Mouse (Mus musculus) activated CD4-positive, CD25-positive, alpha-beta regulatory T cell, adult 4 months (primary cell): ENCODE measurements around the gene Polr1e. TPM values are rescaled to one million over a fixed set of nuclear protein-coding genes. Genes with fewer than 3 reads are reported as not detected.
"Not testable (repeated sequence)": the region's sequence is repeated elsewhere in the genome, so short reads cannot be mapped to it uniquely, and the experiment has no call there.

Experiments
- ATAC-seq: one replicate; pipeline ENCODE4 v1.8.0; 2017
- polyA plus RNA-seq, 2 experiments: library from polyadenylated mRNA; unstranded; fragments of 100-300 nt; shearing (Covaris generic); gene quantifications; one replicate each; pipeline ENCODE4 v1.2.1; 2017

Gene Polr1e
- polyA plus RNA-seq, result 10 to 100 TPM; 39.7 to 56.8 TPM

- ATAC-seq, result peak; percentile 94
These were observed at the start of gene Polr1e for GRCm38 (mm10) chr4:45018452-45018980. Gene Polr1e, plus strand, starts transcription at chr4:45018583.

DNA sequence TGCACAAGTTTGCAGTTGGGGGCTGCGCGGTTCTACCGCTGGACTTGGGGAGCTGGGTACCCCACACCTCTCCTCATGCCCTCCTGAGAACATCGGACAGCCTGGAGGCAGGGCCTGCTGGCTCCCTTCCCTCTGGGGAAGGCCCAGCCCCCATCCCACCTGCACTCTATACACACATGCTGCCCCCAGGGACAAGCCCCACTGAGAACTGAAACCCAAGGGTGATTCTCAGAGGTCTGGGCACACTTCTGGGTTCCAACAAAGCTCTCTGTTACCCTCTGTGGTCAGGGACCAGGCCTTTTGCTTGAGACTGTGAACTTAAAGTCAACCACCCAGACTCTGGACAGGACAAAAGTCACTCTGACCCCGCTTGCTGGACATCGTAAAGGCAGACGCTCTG, 48.3 kb upstream of the Polr1e start:
- ATAC-seq, result no peak

DNA sequence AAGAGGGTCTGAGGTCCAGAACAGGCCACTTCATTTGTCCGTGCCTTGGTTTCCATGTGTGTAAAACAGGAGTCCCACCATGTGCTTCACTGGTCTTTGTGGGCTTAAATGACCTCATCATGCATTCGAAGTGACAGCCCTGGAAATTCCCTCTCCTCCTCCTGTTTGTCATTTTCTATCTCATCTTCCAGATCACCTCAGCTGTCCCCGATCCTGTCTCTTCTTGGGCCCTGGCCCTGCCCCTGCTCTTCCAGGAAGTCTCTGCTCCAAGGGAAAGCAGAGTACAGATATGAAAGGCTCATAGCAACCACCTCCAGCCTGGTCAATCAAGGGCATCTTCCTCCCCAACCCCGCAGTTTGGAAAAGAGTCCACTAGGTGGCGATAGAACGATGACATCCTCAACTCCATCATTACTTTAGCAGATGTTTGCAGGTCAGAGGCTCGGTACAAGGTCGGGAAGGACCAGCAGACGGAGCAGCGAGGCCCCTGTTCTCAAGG, 47.7 kb upstream of the Polr1e start:
- ATAC-seq, result peak; percentile 25

DNA sequence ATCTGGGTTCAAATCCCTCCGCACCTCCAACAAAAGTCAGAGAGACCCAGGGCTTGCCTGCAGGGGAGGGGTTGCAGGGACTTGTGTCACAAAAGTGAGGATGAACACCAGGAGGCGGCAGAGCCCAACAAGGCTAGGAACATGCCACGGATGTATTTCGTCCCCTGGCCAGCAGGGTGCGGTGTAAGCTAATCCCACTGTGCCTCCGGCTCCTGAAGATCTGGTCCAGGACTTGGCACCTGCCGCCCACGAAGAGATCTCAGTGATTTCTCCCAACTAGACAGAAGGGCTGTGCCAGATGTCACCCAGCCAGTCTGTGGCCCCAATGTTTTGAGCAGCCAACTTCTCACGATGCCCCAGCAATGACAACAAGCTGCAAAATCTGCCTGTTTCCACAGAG, 44.9 kb upstream of the Polr1e start:
- peak; percentile 97 for ATAC-seq

- ATAC-seq, result peak; percentile 13
These were observed 44.5 kb upstream of the Polr1e start for GRCm38 (mm10) chr4:44973871-44974270.

- ATAC-seq, result no peak
These were observed 44.1 kb upstream of the Polr1e start for GRCm38 (mm10) chr4:44974331-44974730.

DNA sequence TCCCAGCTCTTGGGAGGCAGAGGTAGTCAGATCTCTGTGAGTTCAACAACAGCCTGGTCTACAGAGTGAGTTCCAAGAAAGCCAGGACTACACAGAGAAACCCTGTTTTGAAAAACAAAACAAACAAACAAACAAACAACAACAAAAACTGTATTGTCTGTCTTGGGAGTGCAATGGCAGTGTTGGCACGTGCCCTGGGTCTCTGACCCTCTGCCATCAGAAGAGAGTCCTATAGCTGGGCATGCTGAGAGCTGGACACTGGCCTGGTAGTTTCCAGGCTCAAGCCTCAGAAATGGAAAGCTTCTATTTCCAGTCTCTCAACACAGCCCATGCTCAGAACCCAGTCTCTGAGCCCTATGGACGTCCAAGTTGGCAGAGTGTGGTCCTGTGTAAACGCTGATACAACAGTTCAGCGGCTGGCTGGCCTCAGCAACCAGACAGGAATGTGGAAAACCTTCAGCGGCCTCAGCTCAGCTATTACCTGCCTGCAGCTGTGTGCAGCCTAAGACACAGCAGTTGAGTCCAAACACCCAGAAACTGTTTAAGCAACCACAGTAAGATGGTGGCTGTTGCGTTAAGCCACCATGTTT, 42.3 kb upstream of the Polr1e start:
- no peak for ATAC-seq

DNA sequence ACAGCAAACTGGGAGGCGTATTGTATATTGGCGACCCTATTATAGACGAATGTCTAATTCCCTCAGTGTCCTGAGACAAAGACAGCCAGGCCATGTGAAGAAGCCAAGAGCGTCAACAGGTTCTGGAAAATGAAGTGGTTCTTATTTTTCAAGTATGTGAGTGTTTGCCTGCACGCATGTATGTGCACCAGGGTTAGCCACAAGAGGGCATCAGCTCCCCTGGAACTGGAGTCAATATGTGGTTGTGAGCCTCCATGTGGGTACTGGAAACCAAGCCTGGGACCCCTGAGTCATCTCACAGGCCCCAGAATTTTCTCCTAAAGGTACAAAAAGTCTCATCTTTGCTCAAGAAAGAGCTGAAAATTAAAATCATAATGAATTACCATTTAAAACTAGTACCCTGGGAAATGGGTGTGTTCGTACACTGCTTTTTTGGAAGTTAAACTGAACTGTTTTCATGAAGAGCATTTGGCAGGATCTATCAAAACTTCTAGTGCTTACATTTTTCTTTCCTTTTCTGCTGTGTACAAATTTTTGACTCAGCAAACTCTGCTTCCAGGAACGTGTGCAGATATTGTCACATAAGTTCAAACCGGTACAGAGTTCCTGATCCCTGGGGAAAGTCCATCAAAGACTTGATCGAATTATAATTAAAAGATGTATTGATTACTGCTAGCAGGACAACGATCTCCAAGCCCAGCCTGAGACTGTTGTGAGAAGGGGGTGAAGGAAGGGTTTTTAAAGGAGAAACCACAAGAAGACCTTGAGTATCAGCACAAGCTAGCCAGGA, 41.3 kb upstream of the Polr1e start:
- no peak for ATAC-seq

- no peak for ATAC-seq
These were observed 40.2 kb upstream of the Polr1e start for GRCm38 (mm10) chr4:44978175-44978574.

GRCm38 (mm10) chr4:44979794-44980338, 38.5 kb upstream of the Polr1e start:
- no peak for ATAC-seq

DNA sequence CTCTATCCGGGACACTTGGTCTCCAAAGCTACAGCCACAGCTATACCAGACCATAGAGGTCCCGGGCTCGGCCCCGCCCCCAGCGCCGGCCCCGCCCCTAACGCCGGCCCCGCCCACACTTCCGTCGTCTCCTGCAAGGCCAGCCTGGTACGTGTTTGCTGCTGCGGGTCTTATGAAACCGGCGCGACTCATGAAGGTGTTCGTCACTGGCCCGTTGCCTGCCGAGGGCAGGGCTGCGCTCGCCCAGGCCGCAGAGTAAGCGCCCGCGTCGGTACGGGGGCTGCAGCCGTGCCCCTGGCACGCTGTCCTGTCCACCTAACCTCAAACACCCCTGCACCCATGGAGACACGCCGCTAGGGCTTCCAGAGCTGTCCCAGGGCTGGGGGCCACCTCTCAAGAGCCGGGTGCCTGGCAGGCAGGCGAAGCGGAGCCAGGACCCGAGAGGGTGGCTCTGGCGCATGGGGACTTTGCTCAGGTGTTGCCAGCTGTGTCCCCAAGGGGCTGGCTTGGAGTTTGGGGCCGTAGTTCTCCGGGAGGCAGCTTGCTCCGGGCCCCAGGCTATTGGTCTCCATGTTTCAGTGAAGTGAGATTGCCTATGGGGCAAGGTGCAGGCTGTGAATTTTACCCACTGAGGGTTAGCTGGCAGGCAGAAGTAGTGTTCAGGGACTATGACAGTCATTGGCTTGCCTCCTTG, 37.0 kb upstream of the Polr1e start, which contains the start of gene Grhpr:
TSS of gene Grhpr (plus strand) at position 116 of the 694 bp plus-strand sequence.
- ATAC-seq, result peak; percentile 88

GRCm38 (mm10) chr4:44981974-44982287, 36.5 kb upstream of the Polr1e start:
- no peak for ATAC-seq

DNA sequence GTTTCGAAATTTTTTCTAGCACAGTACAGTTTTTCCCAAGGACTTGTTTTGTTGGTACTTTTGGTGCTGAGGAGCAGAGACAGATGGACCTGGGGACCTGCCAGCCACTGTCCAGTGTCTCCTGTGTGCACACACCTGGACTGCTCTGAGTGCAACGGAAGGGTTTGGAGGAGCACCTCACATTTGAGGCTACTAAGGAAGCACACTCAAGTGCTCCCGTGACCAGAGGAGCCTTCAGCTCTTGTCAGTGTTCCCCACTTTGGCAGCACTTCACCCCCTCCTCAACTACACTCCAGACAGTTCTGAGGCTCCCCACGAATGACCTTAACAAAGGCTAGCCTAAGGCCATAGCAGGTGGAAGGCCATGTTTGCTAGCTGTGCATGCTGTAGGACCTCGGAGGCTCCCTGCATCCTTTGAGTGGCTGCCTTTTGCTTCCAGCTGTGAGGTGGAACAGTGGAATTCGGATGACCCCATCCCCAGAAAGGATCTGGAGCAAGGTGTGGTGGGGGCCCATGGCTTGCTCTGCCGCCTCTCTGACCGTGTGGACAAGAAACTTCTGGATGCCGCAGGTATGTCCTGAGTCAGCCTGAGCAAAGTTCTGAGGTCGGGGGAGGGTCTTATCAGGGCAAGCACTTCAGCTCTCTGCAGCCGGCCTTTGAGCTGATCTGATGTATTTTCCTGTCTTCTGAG, 35.8 kb upstream of the Polr1e start:
- ATAC-seq, result no peak

DNA sequence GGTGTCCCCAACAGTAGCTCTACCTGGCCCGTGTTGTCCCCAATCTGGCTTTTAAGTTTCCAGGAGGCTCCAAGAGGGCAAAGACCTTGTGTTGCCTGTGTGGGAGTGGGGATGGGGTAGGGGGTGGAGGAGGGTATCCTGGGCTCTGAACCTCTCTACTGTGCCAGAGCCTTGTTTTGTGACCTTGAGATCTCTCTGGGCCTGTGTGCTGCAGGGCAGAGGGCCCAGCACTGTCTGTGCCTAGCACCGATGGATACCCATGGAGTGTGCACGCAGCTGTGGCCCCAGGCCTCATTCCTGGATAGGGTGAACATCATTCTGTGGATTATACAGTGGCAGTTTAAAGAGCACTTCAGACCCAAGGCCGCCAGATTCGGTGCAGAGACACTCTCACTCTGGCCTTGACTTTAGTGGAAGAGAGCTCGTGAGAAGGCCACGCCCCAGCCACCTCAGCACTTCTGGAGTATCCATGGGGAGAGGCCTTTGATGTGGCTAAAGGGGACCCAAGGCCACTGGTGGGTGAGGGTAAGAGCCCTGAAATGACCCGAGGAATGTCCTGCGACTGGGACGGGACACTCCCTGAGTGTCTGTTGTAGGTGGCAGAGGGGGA, 35.1 kb upstream of the Polr1e start:
- ATAC-seq, result no peak

DNA sequence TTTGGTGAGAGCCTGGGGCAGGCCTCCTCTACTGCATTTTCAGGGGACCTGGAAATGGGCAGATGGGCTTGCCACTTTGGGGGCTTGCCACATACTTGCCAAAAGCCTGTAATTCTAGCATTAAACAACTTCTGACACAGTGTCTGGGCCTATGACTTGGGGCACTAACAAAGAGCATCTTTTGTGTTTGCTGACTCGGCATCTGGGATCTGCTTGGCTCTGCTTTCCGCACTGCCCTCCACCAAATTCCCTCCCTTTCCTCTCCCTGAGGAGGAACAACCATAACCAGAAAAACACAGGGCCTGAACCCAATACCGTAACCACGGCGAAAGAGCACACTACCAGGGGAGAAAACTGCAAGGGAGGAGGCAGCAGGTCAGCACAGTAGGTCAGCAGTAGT, 27.8 kb upstream of the Polr1e start:
- ATAC-seq, result no peak

DNA sequence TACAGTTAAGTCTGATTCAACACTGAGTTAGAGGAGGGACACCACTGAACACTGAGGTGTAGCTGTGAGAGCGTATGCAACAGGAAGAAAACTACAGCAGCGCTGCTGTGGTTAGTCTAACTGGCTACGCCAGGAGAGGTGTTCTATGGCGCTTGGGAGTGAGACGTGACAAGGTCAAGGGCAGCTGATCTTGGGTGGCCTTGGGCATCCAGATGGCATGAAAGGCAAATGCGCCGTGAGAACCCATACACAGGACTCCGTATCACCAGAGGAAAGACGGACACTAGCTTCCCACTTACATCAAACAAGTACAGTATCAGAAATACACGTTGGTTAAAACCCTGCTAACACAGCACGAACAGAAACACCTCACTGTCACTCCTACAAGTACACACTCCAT, 26.1 kb upstream of the Polr1e start:
- ATAC-seq, result not testable (repeated sequence)

DNA sequence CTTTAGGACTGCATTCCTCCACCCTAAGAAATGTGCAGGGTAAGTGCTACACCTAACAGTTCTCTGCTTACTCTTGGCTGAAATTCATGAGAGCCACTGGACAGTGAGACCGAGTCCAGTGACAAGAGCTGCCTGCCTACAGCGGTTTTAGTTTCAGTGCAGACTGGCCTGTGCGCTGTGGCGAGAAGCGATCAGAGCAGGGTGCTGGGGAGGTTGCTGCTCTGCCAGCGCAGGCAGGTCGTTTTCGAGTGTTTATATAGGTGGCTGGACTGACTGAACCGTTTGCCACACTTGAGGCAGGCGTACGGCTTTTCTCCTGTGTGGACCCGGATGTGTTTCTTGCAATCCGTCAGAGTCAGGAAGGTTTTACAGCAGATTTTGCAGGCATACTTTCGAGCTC, 25.2 kb upstream of the Polr1e start:
- ATAC-seq, result not testable (repeated sequence)

DNA sequence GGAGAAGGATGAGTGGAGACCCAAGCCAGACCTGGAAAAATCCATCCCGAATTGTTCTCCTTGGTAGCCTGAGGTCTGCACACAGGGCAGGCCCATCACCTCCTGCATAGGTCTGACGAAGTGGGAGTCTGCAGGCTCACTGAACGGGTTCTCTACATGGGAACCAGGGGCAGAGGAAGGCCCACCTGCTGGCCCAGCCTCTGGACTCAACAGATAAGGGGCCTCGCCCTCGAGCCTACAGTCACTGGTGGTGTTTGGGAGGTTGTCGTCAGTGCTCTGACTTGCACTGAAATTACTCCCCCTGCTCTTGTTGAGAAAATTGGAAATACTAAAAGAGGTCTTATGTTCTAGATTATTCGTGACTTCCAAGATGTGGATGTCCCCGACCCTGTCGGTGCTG, 24.5 kb upstream of the Polr1e start:
- no peak for ATAC-seq

DNA sequence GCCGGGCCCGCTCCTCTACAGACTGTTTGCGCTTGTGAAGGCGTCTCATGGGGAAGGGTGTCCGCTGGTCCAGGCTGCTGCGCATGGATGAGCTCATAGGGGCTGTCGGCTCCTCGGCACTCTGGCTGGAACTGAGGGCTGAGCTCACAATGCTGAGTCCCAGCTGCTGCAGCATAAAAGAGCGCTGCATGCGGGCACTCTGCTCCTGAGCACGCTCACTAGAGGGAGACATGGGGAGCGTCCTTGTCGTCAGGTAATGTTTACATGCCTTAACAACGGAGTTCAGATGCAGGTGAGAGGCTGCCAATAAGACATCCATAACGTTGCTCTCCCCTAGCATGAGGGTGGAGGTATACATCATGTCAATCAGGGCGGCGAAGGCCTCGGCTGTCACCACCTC, 23.6 kb upstream of the Polr1e start:
- ATAC-seq, result no peak

GRCm38 (mm10) chr4:44998071-44998470, 20.3 kb upstream of the Polr1e start:
- ATAC-seq, result no peak

DNA sequence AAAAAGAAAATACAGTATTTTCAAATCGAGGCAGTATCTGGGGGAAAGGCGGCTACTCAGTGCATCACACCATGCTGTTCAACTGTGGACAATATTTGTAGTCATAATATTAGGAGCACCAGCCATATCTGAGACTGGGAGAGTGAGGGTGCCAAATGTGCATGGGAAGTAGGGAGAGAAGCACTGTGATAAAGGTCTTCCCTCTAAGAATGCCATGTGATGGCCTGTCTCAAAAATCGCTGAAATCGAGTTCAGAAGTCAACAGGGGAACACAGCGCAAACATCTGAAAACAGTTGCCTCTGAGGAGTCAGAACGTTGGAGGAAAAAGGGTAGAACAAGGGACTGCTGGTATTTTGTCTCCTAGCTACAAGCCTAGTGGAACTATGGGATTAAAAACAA, 18.4 kb upstream of the Polr1e start:
- no peak for ATAC-seq

DNA sequence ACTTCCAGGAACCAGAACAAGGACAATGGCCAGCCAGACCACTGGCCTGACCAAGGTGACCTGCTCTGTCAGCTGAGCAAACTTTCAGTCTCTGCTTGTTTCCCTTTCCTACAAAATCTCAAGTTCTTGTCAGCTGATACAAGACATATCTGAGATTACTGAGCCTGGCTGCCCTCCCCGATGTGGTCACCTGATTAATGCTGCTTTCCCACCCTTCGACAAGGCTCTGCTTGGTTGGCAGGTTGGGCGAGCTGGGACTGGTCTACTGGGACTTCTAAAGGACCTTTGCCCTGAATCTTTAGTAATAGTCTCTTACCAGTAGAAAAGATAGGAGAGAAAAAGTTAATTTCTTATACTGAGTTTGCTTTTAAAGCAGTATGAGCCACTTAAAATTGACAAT, 12.9 kb upstream of the Polr1e start:
- no peak for ATAC-seq
